Mouse (Mus musculus): ENCODE measurements at regions not wholly inside any gene's neighbourhood (a gene's known extent, or its start where the extent isn't known, plus 50 kb on each side); places are given as distances from the start of the nearest gene placed in this dataset.

- Histone ChIP-seq H3K27ac (ENCODE audit: control insufficient read depth, insufficient read depth, low read length) (no peak overlapping the region), H3K4me3 (ENCODE audit: control insufficient read depth, insufficient read depth, low read length) (no peak overlapping the region), H3K4me1 (replicated peaks; ENCODE audit: control insufficient read depth, insufficient read depth, low read length) (no peaks in the 10 kb centered on the region), H3K27me3 (ENCODE audit: control insufficient read depth, insufficient read depth, low read length) (no peaks in the 10 kb centered on the region), H3K36me3 (ENCODE audit: control insufficient read depth, insufficient read depth, low read length) (no peaks in the 10 kb centered on the region)
- TF ChIP-seq POLR2A (IDR thresholded peaks at IDR 0.05; ENCODE audit: control insufficient read depth, extremely low read depth, insufficient read depth, low read length, poor library complexity) (no peak), CTCF (IDR thresholded peaks at IDR 0.05; ENCODE audit: borderline replicate concordance, control insufficient read depth, extremely low read depth, insufficient read depth, low read length, poor library complexity) (no peak)
- WGBS = 95% methylated on average over 10 of the region's 10 CpGs
- no peak for DNase-seq
Measured at GRCm38 (mm10) chr8:10879049-10879847, 129.0 kb downstream of the Irs2 start.

- WGBS = 96% methylated on average over 4 of the region's 4 CpGs
- Histone ChIP-seq H3K4me1 (replicated peaks; ENCODE audit: control insufficient read depth, insufficient read depth, low read length) (no peaks in the 10 kb centered on the region), H3K36me3 (ENCODE audit: control insufficient read depth, insufficient read depth, low read length) (no peaks in the 10 kb centered on the region), H3K27ac (ENCODE audit: control insufficient read depth, insufficient read depth, low read length) (no peak overlapping the region), H3K27me3 (ENCODE audit: control insufficient read depth, insufficient read depth, low read length) (no peaks in the 10 kb centered on the region), H3K4me3 (ENCODE audit: control insufficient read depth, insufficient read depth, low read length) (no peak overlapping the region)
- DNase-seq = no peak
- TF ChIP-seq CTCF (IDR thresholded peaks at IDR 0.05; ENCODE audit: borderline replicate concordance, control insufficient read depth, extremely low read depth, insufficient read depth, low read length, poor library complexity) (no peak), POLR2A (IDR thresholded peaks at IDR 0.05; ENCODE audit: control insufficient read depth, extremely low read depth, insufficient read depth, low read length, poor library complexity) (no peak)
Measured at GRCm38 (mm10) chr8:10878371-10878770, 129.9 kb downstream of the Irs2 start.

DNA sequence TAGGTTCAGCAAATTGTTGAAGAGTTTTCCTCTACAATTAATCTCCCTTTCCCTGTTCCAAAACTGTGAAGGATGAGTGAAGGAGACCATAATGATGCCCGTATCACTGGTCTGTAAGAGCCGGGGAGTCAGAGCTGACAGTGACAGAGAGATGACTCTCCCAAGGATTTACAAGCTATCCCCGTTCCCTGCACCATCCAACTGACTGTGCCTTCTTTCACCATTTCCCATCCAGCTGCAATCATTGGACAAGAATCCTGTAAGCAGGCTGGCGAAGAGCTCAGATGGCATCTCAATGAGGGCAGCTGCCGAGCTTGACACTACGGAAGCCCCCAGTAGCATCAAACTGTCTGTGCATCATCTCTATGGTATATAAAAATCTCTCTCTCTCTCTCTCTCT lies 133.1 kb downstream of the Irs2 start:
- Histone ChIP-seq H3K4me3 (ENCODE audit: control insufficient read depth, insufficient read depth, low read length) (no peak overlapping the region), H3K27ac (ENCODE audit: control insufficient read depth, insufficient read depth, low read length) (no peak overlapping the region), H3K36me3 (ENCODE audit: control insufficient read depth, insufficient read depth, low read length) (no peaks in the 10 kb centered on the region), H3K27me3 (ENCODE audit: control insufficient read depth, insufficient read depth, low read length) (no peaks in the 10 kb centered on the region), H3K4me1 (replicated peaks; ENCODE audit: control insufficient read depth, insufficient read depth, low read length) (no peaks in the 10 kb centered on the region)
- DNase-seq = no peak
- 96% methylated on average over 6 of the region's 6 CpGs for WGBS
- TF ChIP-seq POLR2A (IDR thresholded peaks at IDR 0.05; ENCODE audit: control insufficient read depth, extremely low read depth, insufficient read depth, low read length, poor library complexity) (no peak), CTCF (IDR thresholded peaks at IDR 0.05; ENCODE audit: borderline replicate concordance, control insufficient read depth, extremely low read depth, insufficient read depth, low read length, poor library complexity) (no peak)

GRCm38 (mm10) chr8:10871451-10871850 lies 136.8 kb downstream of the Irs2 start:
- no peak for DNase-seq
- no peak overlapping the region for H3K4me3 ChIP-seq (ENCODE audit: control insufficient read depth, insufficient read depth, low read length)
- no peak overlapping the region for H3K27ac ChIP-seq (ENCODE audit: control insufficient read depth, insufficient read depth, low read length)
- no peaks in the 10 kb centered on the region for H3K36me3 ChIP-seq (ENCODE audit: control insufficient read depth, insufficient read depth, low read length)
- 85% methylated on average over 7 of the region's 7 CpGs for WGBS
- no peaks in the 10 kb centered on the region for H3K27me3 ChIP-seq (ENCODE audit: control insufficient read depth, insufficient read depth, low read length)
- H3K4me1 ChIP-seq (replicated peaks; ENCODE audit: control insufficient read depth, insufficient read depth, low read length) = no peaks in the 10 kb centered on the region
- no peak for TF ChIP-seq POLR2A (IDR thresholded peaks at IDR 0.05; ENCODE audit: control insufficient read depth, extremely low read depth, insufficient read depth, low read length, poor library complexity)
- TF ChIP-seq CTCF (IDR thresholded peaks at IDR 0.05; ENCODE audit: borderline replicate concordance, control insufficient read depth, extremely low read depth, insufficient read depth, low read length, poor library complexity) = no peak

- H3K27me3 ChIP-seq (ENCODE audit: control insufficient read depth, insufficient read depth, low read length) = no peaks in the 10 kb centered on the region
- DNase-seq = no peak
Measured at GRCm38 (mm10) chr8:10870423-10871055, 137.7 kb downstream of the Irs2 start.

DNA sequence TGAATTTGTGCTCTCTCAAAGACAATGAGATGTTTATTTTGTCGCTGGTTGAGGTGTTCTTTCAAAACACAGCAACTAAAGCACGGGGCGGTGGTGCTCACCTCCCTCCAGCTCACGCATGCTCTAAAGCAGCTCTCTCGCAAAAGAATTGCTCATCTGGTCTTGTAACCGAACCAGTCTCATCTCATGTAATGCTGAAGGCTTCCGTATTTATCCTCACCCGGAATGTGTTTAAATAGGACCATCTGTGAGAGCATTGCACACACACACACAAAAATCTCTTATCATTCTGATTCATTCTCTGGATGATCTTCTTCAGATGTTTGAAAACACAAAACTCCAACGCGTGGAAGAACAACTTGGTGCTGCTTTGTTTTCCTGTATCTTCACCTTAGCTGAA lies 138.4 kb downstream of the Irs2 start:
- Histone ChIP-seq H3K4me1 (replicated peaks; ENCODE audit: control insufficient read depth, insufficient read depth, low read length) (peaks cover 5% of the 10 kb centered on the region), H3K27ac (ENCODE audit: control insufficient read depth, insufficient read depth, low read length) (no peak overlapping the region), H3K36me3 (ENCODE audit: control insufficient read depth, insufficient read depth, low read length) (no peaks in the 10 kb centered on the region), H3K27me3 (ENCODE audit: control insufficient read depth, insufficient read depth, low read length) (no peaks in the 10 kb centered on the region), H3K4me3 (ENCODE audit: control insufficient read depth, insufficient read depth, low read length) (no peak overlapping the region)
- TF ChIP-seq CTCF (IDR thresholded peaks at IDR 0.05; ENCODE audit: borderline replicate concordance, control insufficient read depth, extremely low read depth, insufficient read depth, low read length, poor library complexity) (no peak), POLR2A (IDR thresholded peaks at IDR 0.05; ENCODE audit: control insufficient read depth, extremely low read depth, insufficient read depth, low read length, poor library complexity) (no peak)
- 96% methylated on average over 10 of the region's 10 CpGs for WGBS
- DNase-seq = no peak

More at GRCm38 (mm10) chr8:10870423-10871055, 137.7 kb downstream of the Irs2 start:
- 94% methylated on average over 13 of the region's 13 CpGs for WGBS
- peaks cover 5% of the 10 kb centered on the region for H3K4me1 ChIP-seq (replicated peaks; ENCODE audit: control insufficient read depth, insufficient read depth, low read length)
- H3K4me3 ChIP-seq (ENCODE audit: control insufficient read depth, insufficient read depth, low read length) = no peak overlapping the region
- TF ChIP-seq POLR2A (IDR thresholded peaks at IDR 0.05; ENCODE audit: control insufficient read depth, extremely low read depth, insufficient read depth, low read length, poor library complexity) (no peak), CTCF (IDR thresholded peaks at IDR 0.05; ENCODE audit: borderline replicate concordance, control insufficient read depth, extremely low read depth, insufficient read depth, low read length, poor library complexity) (no peak)
- no peaks in the 10 kb centered on the region for H3K36me3 ChIP-seq (ENCODE audit: control insufficient read depth, insufficient read depth, low read length)
- no peak overlapping the region for H3K27ac ChIP-seq (ENCODE audit: control insufficient read depth, insufficient read depth, low read length)
